Comparison of ENCODE assay signal across 15 mouse cellular contexts in genomic region chr3:106958194-106958593, GRCm38 (mm10).
"Had no signal": no experiment of that assay in that cellular context is flagged by ENCODE, and none has a peak within 500 bp of the region (broad histone marks: within the 10 kb centered on the region; RNA-seq: fewer than 3 reads in every experiment).

No protein-coding gene starts in this region.

- DNase-seq: forebrain, postnatal 0 days; gastrocnemius, postnatal 14 days; gastrocnemius, postnatal 36 days; heart, adult 11 months; heart, adult 2 months; heart, postnatal 14 days; heart, postnatal 36 days; kidney, adult 11 months; kidney, adult 2 months; kidney, adult 9 months; kidney, postnatal 14 days; kidney, postnatal 36 days; layer of hippocampus, adult 9-11 months; layer of hippocampus, postnatal 36 days; liver had no signal
